Mouse (Mus musculus) heart, embryonic 15.5 days (tissue): ENCODE results near the gene Ccdc96. TPM values are rescaled to one million over a fixed set of nuclear protein-coding genes. Genes with fewer than 3 reads are reported as not detected.

Experiments
- ATAC-seq: fragments of 200-750 bp; cut with Nextera tagmentation; replicated peaks from 2 replicates; pipeline ENCODE4 v1.8.0; 2017; ENCODE audit warnings: low read depth, moderate TSS enrichment; ENCODE audit not compliant: insufficient number of reproducible peaks, insufficient read depth, low FRiP score
- H3K27ac ChIP-seq: fragments of 300-500 bp; sonication (generic); 2 replicates; pipeline ENCODE4 v1.5.1; 2015; ENCODE audit warnings: mild to moderate bottlenecking, inconsistent platforms
- H3K27me3 ChIP-seq: fragments of 300-500 bp; sonication (generic); 2 replicates; pipeline ENCODE4 v1.6.1; 2015; ENCODE audit warnings: inconsistent platforms
- H3K36me3 ChIP-seq: fragments of 300-500 bp; sonication (generic); 2 replicates; pipeline ENCODE4 v1.6.1; 2015; ENCODE audit warnings: mild to moderate bottlenecking, inconsistent platforms
- H3K4me1 ChIP-seq: fragments of 300-500 bp; sonication (generic); replicated peaks from 2 replicates; pipeline ENCODE4 v1.6.1; 2015; ENCODE audit warnings: inconsistent platforms
- H3K4me2 ChIP-seq: fragments of 300-500 bp; sonication (generic); 2 replicates; pipeline ENCODE4 v1.6.1; 2015; ENCODE audit warnings: inconsistent platforms, mild to moderate bottlenecking, moderate library complexity
- H3K4me3 ChIP-seq: fragments of 300-500 bp; sonication (generic); 2 replicates; pipeline ENCODE4 v1.5.1; 2015; ENCODE audit warnings: mild to moderate bottlenecking, inconsistent platforms
- H3K9ac ChIP-seq: fragments of 300-500 bp; sonication (generic); 2 replicates; pipeline ENCODE4 v1.6.1; 2015; ENCODE audit warnings: mild to moderate bottlenecking, inconsistent platforms
- H3K9me3 ChIP-seq: fragments of 300-500 bp; sonication (generic); replicated peaks from 2 replicates; pipeline ENCODE4 v1.6.1; 2016; ENCODE audit warnings: inconsistent platforms
- WGBS: fragments of 180-500 bp; shearing (Covaris S2); methylation state at CpG from one replicate; pipeline ENCODE4 v1.1.7; 2015; ENCODE audit warnings: mixed read lengths; 5-methylcytosine and 5-hydroxymethylcytosine counted together
- polyA plus RNA-seq: library from polyadenylated mRNA; unstranded; fragments of >200 nt; fragmentation: Nextera tagmentation; extraction: Ambion mirVana; gene quantifications from 2 replicates; pipeline ENCODE4 v1.2.1, GENCODE M21; 2015

Ccdc96 gene
- polyA plus RNA-seq, 1 experiment from 2014 or later, result 0.20 TPM

- ATAC-seq, result no peak
- Histone ChIP-seq H3K4me1 (peaks cover 23% of the 10 kb centered on the region), H3K4me2 (no peak overlapping the region), H3K27me3 (no peaks in the 10 kb centered on the region), H3K9me3 (no peaks in the 10 kb centered on the region), H3K9ac (no peak overlapping the region), H3K36me3 (peaks cover 15% of the 10 kb centered on the region), H3K27ac (no peak overlapping the region), H3K4me3 (no peak overlapping the region)
- 85% methylated on average over 3 of the region's 3 CpGs for WGBS
Measured at GRCm38 (mm10) chr5:36477486-36477885, 6.9 kb upstream of the Ccdc96 start.

DNA sequence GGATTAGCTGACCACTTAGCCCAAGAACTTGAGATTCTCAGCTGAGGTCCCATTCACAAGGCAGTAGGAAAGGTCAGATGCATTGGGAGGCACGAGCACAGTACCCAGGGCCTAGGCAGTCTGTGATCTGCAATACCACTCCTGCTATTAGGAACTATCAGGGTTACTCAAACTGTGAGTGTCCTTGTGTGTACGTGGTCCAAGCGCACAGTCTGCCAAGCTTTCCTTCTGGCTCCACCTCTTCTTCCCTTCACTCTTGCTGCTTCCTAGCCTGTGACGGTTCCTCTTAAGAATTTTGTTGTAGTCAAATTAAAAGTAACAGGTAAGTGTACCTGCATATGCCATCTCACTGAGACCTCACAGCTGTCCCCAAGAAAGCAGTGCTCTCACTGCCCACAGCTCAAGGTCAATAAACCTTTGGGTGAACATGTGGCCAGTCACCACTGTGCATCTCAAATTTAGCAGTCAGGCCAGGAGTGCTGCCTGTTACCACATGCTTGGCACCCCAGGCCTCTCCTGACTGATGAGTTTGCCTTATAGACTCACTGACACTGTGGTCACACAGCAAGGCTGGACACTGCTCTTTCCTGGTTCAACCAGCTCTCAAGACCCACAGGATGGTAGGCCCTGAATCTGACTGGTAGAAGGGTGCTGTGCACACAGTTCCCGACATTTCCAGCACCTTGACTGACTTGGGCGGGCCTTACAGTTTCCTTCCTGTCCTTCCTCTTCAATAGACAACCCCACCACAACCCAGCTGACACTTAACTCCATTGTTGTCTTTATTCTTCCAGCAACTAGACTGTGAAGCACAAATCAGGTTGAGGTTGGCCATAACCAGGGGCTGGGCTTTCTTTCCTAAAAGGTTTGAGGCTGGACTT is 5.6 kb upstream of the Ccdc96 start:
- no peak for ATAC-seq
- Histone ChIP-seq H3K4me1 (peaks cover 32% of the 10 kb centered on the region), H3K9me3 (no peaks in the 10 kb centered on the region), H3K36me3 (peaks cover 6% of the 10 kb centered on the region), H3K9ac (0 out of 2 replicates have a peak overlapping the region, but pooled peaks have one; percentile 16), H3K27me3 (no peaks in the 10 kb centered on the region), H3K4me3 (no peak overlapping the region), H3K27ac (no peak overlapping the region), H3K4me2 (no peak overlapping the region)
- 80% methylated on average over 6 of the region's 6 CpGs for WGBS

DNA sequence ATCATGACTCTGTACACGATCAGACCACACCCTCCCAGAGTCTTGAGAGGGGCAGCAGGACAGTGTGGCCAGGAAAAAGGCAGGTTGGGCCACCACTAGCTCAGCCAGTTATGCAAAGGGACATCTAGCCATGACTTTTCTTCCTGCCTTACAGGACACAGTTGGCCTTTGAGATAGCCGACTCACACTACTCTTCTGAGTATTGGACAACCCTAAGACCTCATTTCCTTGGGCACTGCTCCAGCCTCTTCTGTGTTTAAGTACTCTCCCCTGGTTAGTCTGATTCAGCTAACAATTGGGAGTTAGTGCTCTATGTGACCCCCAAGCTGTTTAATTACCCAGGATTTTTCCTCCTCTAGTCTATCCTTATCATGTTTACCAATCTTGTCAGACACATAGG is 4.7 kb upstream of the Ccdc96 start:
- H3K36me3 ChIP-seq, result no peaks in the 10 kb centered on the region
- 80% methylated on average over 2 of the region's 2 CpGs for WGBS
- H3K9ac ChIP-seq, result no peak overlapping the region
- no peak overlapping the region for H3K4me3 ChIP-seq
- peaks cover 35% of the 10 kb centered on the region for H3K4me1 ChIP-seq
- ATAC-seq, result no peak
- H3K9me3 ChIP-seq, result no peaks in the 10 kb centered on the region
- H3K27me3 ChIP-seq, result peaks cover 3% of the 10 kb centered on the region; the same call in 1 of the 2 replicates
- no peak overlapping the region for H3K4me2 ChIP-seq
- H3K27ac ChIP-seq, result no peak overlapping the region

- WGBS, result 88% methylated on average over 4 of the region's 4 CpGs
- H3K4me2 ChIP-seq, result no peak overlapping the region
- peaks cover 42% of the 10 kb centered on the region for H3K4me1 ChIP-seq
- no peak overlapping the region for H3K9ac ChIP-seq
- no peaks in the 10 kb centered on the region for H3K36me3 ChIP-seq
- H3K27me3 ChIP-seq, result peaks cover 9% of the 10 kb centered on the region
- no peak overlapping the region for H3K4me3 ChIP-seq
- H3K27ac ChIP-seq, result no peak overlapping the region
- no peak for ATAC-seq
- no peaks in the 10 kb centered on the region for H3K9me3 ChIP-seq
Measured at GRCm38 (mm10) chr5:36480398-36480797, 4.0 kb upstream of the Ccdc96 start.

GRCm38 (mm10) chr5:36481114-36481513 is 3.3 kb upstream of the Ccdc96 start:
- Histone ChIP-seq H3K4me3 (no peak overlapping the region), H3K9ac (no peak overlapping the region), H3K9me3 (no peaks in the 10 kb centered on the region), H3K4me1 (peaks cover 45% of the 10 kb centered on the region), H3K4me2 (no peak overlapping the region), H3K27me3 (peaks cover 16% of the 10 kb centered on the region), H3K27ac (no peak overlapping the region), H3K36me3 (no peaks in the 10 kb centered on the region)
- WGBS, result 67% methylated on average over 1 of the region's 1 CpGs
- no peak for ATAC-seq

- WGBS, result under 1% methylated on average over 58 of the region's 58 CpGs
- Histone ChIP-seq H3K9me3 (no peaks in the 10 kb centered on the region), H3K9ac (peak overlapping the region; percentile 84), H3K36me3 (no peaks in the 10 kb centered on the region), H3K4me3 (peak overlapping the region; percentile 80), H3K4me1 (peaks cover 45% of the 10 kb centered on the region), H3K27ac (peak overlapping the region; percentile 69), H3K4me2 (peak overlapping the region; percentile 80), H3K27me3 (peaks cover 17% of the 10 kb centered on the region)
- ATAC-seq, result peak; percentile 62
Measured at GRCm38 (mm10) chr5:36483203-36484101, 936 bp upstream of the Ccdc96 start.

- Histone ChIP-seq H3K27ac (no peak overlapping the region), H3K4me1 (peaks cover 33% of the 10 kb centered on the region), H3K27me3 (peaks cover 17% of the 10 kb centered on the region), H3K9me3 (no peaks in the 10 kb centered on the region), H3K4me2 (peak overlapping the region; percentile 99), H3K9ac (0 out of 2 replicates have a peak overlapping the region, but pooled peaks have one; percentile 52), H3K4me3 (peak overlapping the region; percentile 60), H3K36me3 (no peaks in the 10 kb centered on the region)
- 17% methylated on average over 19 of the region's 19 CpGs for WGBS
- no peak for ATAC-seq
Measured at GRCm38 (mm10) chr5:36485306-36485705, 918 bp downstream of the Ccdc96 start.

DNA sequence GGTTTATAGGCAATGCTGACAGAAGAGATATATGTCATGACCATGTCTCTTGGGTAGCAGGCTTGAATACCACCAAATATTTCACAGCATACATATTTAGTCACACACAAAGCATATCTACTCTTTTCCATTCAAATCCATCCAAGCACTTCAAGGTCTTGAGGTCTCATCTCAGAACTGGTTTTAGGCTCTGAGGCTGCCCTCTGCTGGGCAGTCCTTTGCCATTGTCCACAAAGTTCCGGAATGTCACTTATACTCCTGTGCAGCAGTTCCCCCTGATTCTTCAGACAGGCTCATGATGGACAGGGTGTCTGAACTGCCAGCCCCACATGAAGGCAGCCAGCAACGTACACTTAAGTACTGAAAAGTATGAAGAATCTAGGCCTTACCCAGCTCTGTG is 4.8 kb downstream of the Ccdc96 start:
- Histone ChIP-seq H3K4me3 (no peak overlapping the region), H3K27me3 (peaks cover 17% of the 10 kb centered on the region), H3K9me3 (no peaks in the 10 kb centered on the region), H3K4me2 (no peak overlapping the region), H3K36me3 (peaks cover 16% of the 10 kb centered on the region), H3K9ac (no peak overlapping the region), H3K4me1 (peaks cover 14% of the 10 kb centered on the region), H3K27ac (no peak overlapping the region)
- ATAC-seq, result no peak
- 45% methylated on average over 2 of the region's 2 CpGs for WGBS

DNA sequence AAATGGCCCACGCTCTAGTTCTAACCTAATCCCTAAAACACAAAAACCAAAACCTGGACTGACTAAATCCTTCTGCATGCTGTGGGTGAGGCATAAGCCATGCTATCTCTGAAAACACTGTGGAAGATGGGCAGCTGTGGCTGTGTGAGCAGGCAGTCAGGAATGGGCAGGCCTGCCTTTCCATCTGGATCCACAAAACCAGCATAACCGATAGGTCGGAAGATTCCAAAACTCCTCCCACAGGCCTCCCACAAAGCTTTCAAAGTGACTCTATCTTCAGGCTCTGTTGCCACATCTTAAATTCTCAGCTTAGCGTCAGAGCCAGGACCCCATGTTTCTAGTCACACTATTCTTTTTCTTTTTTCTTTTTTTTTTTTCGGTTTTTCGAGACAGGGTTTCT is 9.5 kb downstream of the Ccdc96 start:
- H3K36me3 ChIP-seq, result peaks cover 35% of the 10 kb centered on the region
- ATAC-seq, result no peak
- no peak overlapping the region for H3K27ac ChIP-seq
- no peaks in the 10 kb centered on the region for H3K27me3 ChIP-seq
- no peak overlapping the region for H3K4me3 ChIP-seq
- no peak overlapping the region for H3K9ac ChIP-seq
- WGBS, result 86% methylated on average over 6 of the region's 6 CpGs
- no peaks in the 10 kb centered on the region for H3K4me1 ChIP-seq
- H3K9me3 ChIP-seq, result no peaks in the 10 kb centered on the region
- no peak overlapping the region for H3K4me2 ChIP-seq

- Histone ChIP-seq H3K4me3 (no peak overlapping the region), H3K9me3 (no peaks in the 10 kb centered on the region), H3K9ac (no peak overlapping the region), H3K27ac (no peak overlapping the region), H3K4me2 (no peak overlapping the region), H3K4me1 (no peaks in the 10 kb centered on the region), H3K36me3 (peaks cover 35% of the 10 kb centered on the region), H3K27me3 (no peaks in the 10 kb centered on the region)
- ATAC-seq, result no peak
- WGBS, result 94% methylated on average over 9 of the region's 9 CpGs
Measured at GRCm38 (mm10) chr5:36494709-36495108, 10.3 kb downstream of the Ccdc96 start.

DNA sequence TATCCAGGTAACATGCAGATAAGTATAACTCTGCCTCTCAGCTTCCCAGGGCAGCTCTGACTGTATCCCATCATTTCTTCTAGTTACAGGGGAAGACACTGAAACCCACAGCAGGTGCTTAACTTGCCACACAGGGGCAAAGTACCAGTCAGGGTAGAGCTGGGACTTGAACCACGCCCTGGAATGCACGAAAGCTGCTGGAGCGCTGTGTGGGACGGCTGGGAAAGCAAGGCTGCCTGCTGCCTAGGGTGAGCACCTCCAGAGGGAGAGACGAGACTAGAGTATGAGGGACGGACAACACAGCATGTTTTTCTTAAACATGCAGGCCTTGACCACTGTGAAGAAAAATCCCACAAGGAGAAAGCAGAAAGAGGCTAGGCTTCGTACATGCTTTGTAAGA is 20.8 kb downstream of the Ccdc96 start:
- Histone ChIP-seq H3K9ac (no peak overlapping the region), H3K4me1 (no peaks in the 10 kb centered on the region), H3K36me3 (peaks cover 40% of the 10 kb centered on the region), H3K4me2 (no peak overlapping the region), H3K4me3 (no peak overlapping the region), H3K9me3 (no peaks in the 10 kb centered on the region), H3K27me3 (no peaks in the 10 kb centered on the region), H3K27ac (no peak overlapping the region)
- ATAC-seq, result no peak
- 87% methylated on average over 7 of the region's 7 CpGs for WGBS
